In genomic region chr7:69217871-69218270, GRCm38 (mm10) we compare ENCODE assay signal across 8 mouse cellular contexts.
DNase-seq lines count a peak whose midpoint lies in the region.

No protein-coding gene starts in this region.

- intact Hi-C loops in heart, postnatal 14 days (cut with DNase I): no loop called here

- DNase-seq in kidney, postnatal 14 days: peak; percentile 6
- DNase-seq in kidney, adult 9 months: no peak
- DNase-seq in frontal cortex, adult 2 months (ENCODE audit: extremely low spot score in 1 of 2, low spot score in 1 of 2): peak; percentile 25 to 45
- peak; percentile 60 to 85 for DNase-seq in layer of hippocampus, postnatal 14 days (ENCODE audit: low spot score in 2 of 2)
- peak; percentile 25 to 26 for DNase-seq in right cerebral cortex, adult 2 months (ENCODE audit: low spot score in 2 of 2)
- no peak for DNase-seq in spleen, adult 12 weeks (ENCODE audit: low spot score)
- no peak for DNase-seq in heart, postnatal 14 days
- DNase-seq in gastrocnemius, postnatal 25 days: no peak

Comparison
In these comparisons a context has a peak if more than half of its experiments do, and no peak if none do; other contexts are left out.
1. DNase-seq: peak in kidney, postnatal 14 days (single experiment), frontal cortex, adult 2 months (2 of 2), layer of hippocampus, postnatal 14 days (2 of 2) and right cerebral cortex, adult 2 months (2 of 2); none in kidney, adult 9 months (single experiment), spleen, adult 12 weeks (single experiment), heart, postnatal 14 days (0 of 2) and gastrocnemius, postnatal 25 days (single experiment).